Mouse (Mus musculus) forebrain, embryonic 10.5 days (tissue): ENCODE data around the gene A430078G23Rik. TPM values are rescaled to one million over a fixed set of nuclear protein-coding genes. Genes with fewer than 3 reads are reported as not detected.

Experiments used
- DNase-seq: peaks from one replicate; pipeline ENCODE4 v3.0.0-alpha.2; 2017; ENCODE audit warnings: low spot score; ENCODE audit errors: extremely low spot score
- H3K27ac ChIP-seq: fragments of 300-500 bp; sonication (generic); 2 replicates; pipeline ENCODE4 v1.5.1; 2016; ENCODE audit warnings: mild to moderate bottlenecking
- H3K27me3 ChIP-seq: fragments of 300-500 bp; sonication (generic); 2 replicates; pipeline ENCODE4 v1.6.1; 2016; ENCODE audit warnings: mild to moderate bottlenecking; ENCODE audit not compliant: poor library complexity, severe bottlenecking
- H3K36me3 ChIP-seq: fragments of 300-500 bp; sonication (generic); replicated peaks from 2 replicates; pipeline ENCODE4 v1.6.1; 2016; ENCODE audit warnings: mild to moderate bottlenecking, moderate library complexity
- H3K4me1 ChIP-seq: fragments of 300-500 bp; sonication (generic); 2 replicates; pipeline ENCODE4 v1.6.1; 2016
- H3K4me3 ChIP-seq: fragments of 300-500 bp; sonication (generic); 2 replicates; pipeline ENCODE4 v1.5.1; 2016; ENCODE audit warnings: mild to moderate bottlenecking, moderate library complexity
- H3K9me3 ChIP-seq: fragments of 300-500 bp; sonication (generic); 2 replicates; pipeline ENCODE4 v1.6.1; 2016; ENCODE audit warnings: mild to moderate bottlenecking, moderate library complexity
- WGBS: fragments of 180-500 bp; shearing (Covaris S2); methylation state at CpG from one replicate; pipeline ENCODE4 v1.1.7; 2016; 5-methylcytosine and 5-hydroxymethylcytosine counted together
- polyA plus RNA-seq: library from polyadenylated mRNA; unstranded; fragments of >200 nt; fragmentation: Nextera tagmentation; extraction: Ambion mirVana; gene quantifications from 2 replicates; pipeline ENCODE4 v1.2.1, GENCODE M21; 2016

A430078G23Rik gene
- polyA plus RNA-seq, 1 experiment from 2014 or later, result not detected

DNA sequence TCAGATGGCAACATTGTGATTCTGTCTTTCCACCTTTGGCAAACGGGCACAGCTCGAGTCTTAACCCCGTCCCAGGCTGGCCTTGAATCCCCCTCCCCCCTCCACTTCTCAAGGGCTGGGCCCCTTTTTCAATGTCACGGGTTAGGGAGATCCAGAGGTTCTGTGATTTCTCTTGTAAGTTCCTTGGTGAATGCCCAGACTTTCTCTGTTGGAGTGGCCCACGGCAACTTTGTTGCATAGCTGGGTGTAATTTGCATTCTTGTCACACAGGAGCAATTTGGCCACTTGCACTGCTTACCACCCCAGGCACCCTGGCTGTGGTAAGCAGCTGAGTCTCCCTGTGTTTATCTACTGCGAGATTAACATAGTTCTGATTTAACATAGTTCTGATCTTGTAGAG, 41.4 kb downstream of the A430078G23Rik start:
- Histone ChIP-seq H3K36me3 (peaks cover 20% of the 10 kb centered on the region), H3K9me3 (no peaks in the 10 kb centered on the region), H3K4me3 (peak overlapping the region; percentile 86), H3K27me3 (no peaks in the 10 kb centered on the region), H3K4me1 (peaks cover 32% of the 10 kb centered on the region), H3K27ac (no peak overlapping the region)
- no peak for DNase-seq
- WGBS, result 10% methylated on average over 6 of the region's 6 CpGs

DNA sequence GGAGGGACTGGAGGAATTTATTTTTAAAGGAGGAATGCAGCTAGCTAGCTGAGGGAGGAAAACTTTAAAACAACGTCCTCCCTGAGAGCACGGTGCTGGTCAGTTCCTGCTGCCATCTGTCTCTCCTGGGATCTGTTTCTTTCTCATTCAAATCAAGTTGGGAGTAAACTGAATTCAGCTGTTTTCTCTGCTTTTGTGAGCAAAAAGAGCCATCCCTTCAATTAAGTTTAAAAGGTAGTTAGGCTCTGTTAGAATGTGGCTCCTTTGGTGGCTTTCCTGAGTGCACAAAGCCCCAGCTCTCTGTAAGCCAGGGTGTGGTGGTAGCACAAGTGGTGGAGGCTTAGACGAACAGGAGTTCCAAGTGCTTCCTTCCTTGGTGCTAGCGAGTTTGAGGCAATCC, 42.0 kb downstream of the A430078G23Rik start:
- Histone ChIP-seq H3K27me3 (no peaks in the 10 kb centered on the region), H3K4me1 (peaks cover 32% of the 10 kb centered on the region), H3K4me3 (peak overlapping the region; percentile 86; the same call in 1 of the 2 replicates), H3K36me3 (peaks cover 24% of the 10 kb centered on the region), H3K9me3 (no peaks in the 10 kb centered on the region), H3K27ac (peak overlapping the region; percentile 22)
- DNase-seq, result no peak
- 10% methylated on average over 4 of the region's 4 CpGs for WGBS

- Histone ChIP-seq H3K4me1 (peaks cover 31% of the 10 kb centered on the region), H3K9me3 (no peaks in the 10 kb centered on the region), H3K4me3 (no peak overlapping the region), H3K36me3 (peaks cover 44% of the 10 kb centered on the region), H3K27me3 (no peaks in the 10 kb centered on the region), H3K27ac (no peak overlapping the region)
- no peak for DNase-seq
- 90% methylated on average over 3 of the region's 3 CpGs for WGBS
These were observed 44.4 kb downstream of the A430078G23Rik start for GRCm38 (mm10) chr8:3397597-3397996.

GRCm38 (mm10) chr8:3400509-3400908, 47.3 kb downstream of the A430078G23Rik start:
- Histone ChIP-seq H3K4me3 (no peak overlapping the region), H3K4me1 (peaks cover 6% of the 10 kb centered on the region), H3K36me3 (peaks cover 47% of the 10 kb centered on the region), H3K9me3 (no peaks in the 10 kb centered on the region), H3K27me3 (no peaks in the 10 kb centered on the region), H3K27ac (no peak overlapping the region)
- no peak for DNase-seq
- 33% methylated on average over 2 of the region's 2 CpGs for WGBS

DNA sequence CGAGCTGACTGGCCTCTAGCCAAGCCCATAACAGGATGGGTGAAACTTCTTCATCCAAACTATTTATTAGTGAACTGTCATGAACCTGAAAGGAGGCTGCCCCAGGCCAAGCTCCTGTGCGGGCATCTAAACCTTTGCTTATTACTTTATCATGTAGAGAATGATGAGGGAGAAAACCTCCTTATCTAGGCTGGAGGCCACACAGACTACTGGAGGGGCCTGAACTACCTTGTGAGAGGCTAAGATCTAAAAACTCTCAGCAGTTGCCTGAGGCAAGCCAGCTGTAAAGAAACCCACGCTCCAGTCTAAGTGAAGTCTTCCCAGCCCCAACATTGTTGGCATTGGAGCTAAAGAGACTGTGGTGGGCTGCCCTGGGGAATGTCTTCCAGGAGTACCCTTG, 54.2 kb downstream of the A430078G23Rik start:
- no peak overlapping the region for H3K27ac ChIP-seq
- 0 out of 2 replicates have a peak, but pooled peaks cover 4% of the 10 kb centered on the region for H3K4me1 ChIP-seq
- WGBS, result 97% methylated on average over 3 of the region's 3 CpGs
- H3K4me3 ChIP-seq, result no peak overlapping the region
- H3K36me3 ChIP-seq, result peaks cover 15% of the 10 kb centered on the region
- H3K27me3 ChIP-seq, result no peaks in the 10 kb centered on the region
- DNase-seq, result no peak
- H3K9me3 ChIP-seq, result no peaks in the 10 kb centered on the region

DNA sequence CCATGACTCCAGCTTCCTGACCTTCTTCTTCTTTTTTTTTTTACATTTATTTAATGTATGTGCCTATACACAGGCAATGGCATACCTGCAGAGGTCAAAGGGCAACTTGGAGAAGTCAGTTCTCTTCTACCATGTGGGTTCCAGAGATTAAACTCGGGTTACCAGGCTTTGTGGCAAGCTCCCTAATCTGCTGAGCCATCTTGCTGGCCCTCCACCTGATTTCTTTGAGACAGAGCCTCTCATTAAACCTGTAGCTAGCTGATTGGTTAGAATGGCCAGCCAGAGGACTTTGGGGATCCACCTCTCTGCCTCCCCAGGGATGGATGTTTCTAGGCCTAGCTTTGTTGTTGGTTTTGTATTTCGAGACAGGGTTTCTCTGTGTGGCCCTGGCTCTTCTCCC, 57.9 kb downstream of the A430078G23Rik start:
- Histone ChIP-seq H3K27me3 (no peaks in the 10 kb centered on the region), H3K9me3 (no peaks in the 10 kb centered on the region), H3K4me3 (no peak overlapping the region), H3K36me3 (peaks cover 10% of the 10 kb centered on the region), H3K4me1 (peaks cover 29% of the 10 kb centered on the region), H3K27ac (no peak overlapping the region)
- no peak for DNase-seq
- 79% methylated on average over 2 of the region's 2 CpGs for WGBS

DNA sequence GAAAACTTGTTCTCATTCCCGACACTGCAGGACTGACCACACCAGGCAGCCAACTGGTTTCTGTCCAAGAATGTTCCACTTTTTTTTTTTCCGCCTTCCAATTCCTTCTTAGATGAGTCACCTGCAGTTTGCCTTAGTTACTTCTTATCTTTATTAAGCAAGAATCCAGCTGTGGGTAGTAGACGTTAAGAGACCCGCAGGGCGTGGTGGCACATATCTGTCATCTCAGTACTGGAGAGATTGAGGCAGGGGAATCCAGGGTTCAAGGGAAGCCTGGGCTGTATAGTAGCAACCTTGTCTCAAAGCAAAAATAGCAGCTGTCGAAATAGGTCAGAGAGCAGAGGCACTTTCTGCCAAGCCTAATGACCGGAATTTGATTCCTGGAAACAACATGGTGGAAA, 58.7 kb downstream of the A430078G23Rik start:
- Histone ChIP-seq H3K36me3 (peaks cover 4% of the 10 kb centered on the region; the same call in 1 of the 2 replicates), H3K9me3 (no peaks in the 10 kb centered on the region), H3K27me3 (no peaks in the 10 kb centered on the region), H3K27ac (no peak overlapping the region), H3K4me3 (no peak overlapping the region), H3K4me1 (peaks cover 38% of the 10 kb centered on the region)
- no peak for DNase-seq
- WGBS, result 89% methylated on average over 7 of the region's 7 CpGs

DNA sequence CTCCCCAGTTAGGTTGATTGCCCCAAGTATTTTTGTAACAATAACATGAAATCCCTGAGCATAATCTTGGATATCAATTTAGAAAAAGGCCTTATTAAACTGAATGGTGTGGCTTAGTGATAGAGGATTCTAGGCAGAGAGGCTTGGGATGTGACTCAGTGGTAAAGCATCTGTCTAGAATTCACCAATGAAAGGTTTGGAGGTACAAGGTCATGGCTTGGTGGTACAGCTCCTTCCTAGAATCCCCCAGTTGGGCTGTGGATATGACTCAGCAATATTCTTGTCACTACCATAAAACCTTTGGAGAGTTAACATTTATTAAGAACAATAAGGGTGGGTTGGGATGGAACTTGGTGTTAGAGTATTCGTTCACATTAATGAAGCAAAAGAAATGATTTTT, 59.6 kb downstream of the A430078G23Rik start:
- DNase-seq, result no peak
- Histone ChIP-seq H3K27ac (no peak overlapping the region), H3K27me3 (no peaks in the 10 kb centered on the region), H3K36me3 (peaks cover 4% of the 10 kb centered on the region; the same call in 1 of the 2 replicates), H3K4me3 (no peak overlapping the region), H3K4me1 (peaks cover 47% of the 10 kb centered on the region), H3K9me3 (no peaks in the 10 kb centered on the region)
- WGBS, result 89% methylated on average over 1 of the region's 1 CpGs

DNA sequence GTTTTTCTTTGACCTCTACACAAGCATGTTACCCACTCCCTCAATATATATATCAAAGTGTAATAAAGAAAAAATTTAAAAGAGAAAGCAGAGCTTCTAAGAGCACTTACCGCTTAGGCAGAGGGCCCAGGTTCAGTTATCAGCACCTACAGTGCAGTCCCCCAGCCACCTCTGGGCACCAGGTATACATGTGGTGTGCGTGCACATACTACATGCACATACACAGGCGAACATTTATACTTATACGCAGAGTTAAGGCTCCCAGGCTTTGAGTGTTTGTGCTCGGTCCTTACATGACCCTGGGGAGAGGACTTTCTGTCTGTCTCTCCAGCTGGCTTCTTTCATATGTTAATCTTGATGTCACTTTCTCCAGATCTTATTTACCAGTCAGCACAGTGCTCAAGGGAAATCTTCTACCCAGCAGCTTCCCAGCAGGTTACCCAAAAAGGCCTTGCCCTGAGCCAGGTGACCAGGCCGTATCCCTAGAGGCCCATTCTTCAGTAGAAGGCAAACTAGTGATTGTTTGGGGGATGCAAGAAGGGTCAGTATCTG, 61.5 kb downstream of the A430078G23Rik start:
- no peaks in the 10 kb centered on the region for H3K9me3 ChIP-seq
- no peak overlapping the region for H3K4me3 ChIP-seq
- no peaks in the 10 kb centered on the region for H3K27me3 ChIP-seq
- no peak overlapping the region for H3K27ac ChIP-seq
- no peak for DNase-seq
- H3K36me3 ChIP-seq, result peaks cover 4% of the 10 kb centered on the region; the same call in 1 of the 2 replicates
- WGBS, result 49% methylated on average over 6 of the region's 6 CpGs
- peaks cover 52% of the 10 kb centered on the region for H3K4me1 ChIP-seq

- H3K27ac ChIP-seq, result no peak overlapping the region
These were observed 62.0 kb downstream of the A430078G23Rik start for GRCm38 (mm10) chr8:3415259-3415658.

GRCm38 (mm10) chr8:3415661-3416060, 62.4 kb downstream of the A430078G23Rik start:
- H3K36me3 ChIP-seq, result no peaks in the 10 kb centered on the region
- 92% methylated on average over 6 of the region's 6 CpGs for WGBS
- H3K27me3 ChIP-seq, result no peaks in the 10 kb centered on the region
- H3K27ac ChIP-seq, result no peak overlapping the region
- H3K4me3 ChIP-seq, result no peak overlapping the region
- no peaks in the 10 kb centered on the region for H3K9me3 ChIP-seq
- H3K4me1 ChIP-seq, result peaks cover 52% of the 10 kb centered on the region
- no peak for DNase-seq

More at GRCm38 (mm10) chr8:3415259-3415658, 62.0 kb downstream of the A430078G23Rik start:
- no peak for DNase-seq
- Histone ChIP-seq H3K4me3 (no peak overlapping the region), H3K4me1 (peaks cover 52% of the 10 kb centered on the region), H3K9me3 (no peaks in the 10 kb centered on the region), H3K27me3 (no peaks in the 10 kb centered on the region), H3K36me3 (peaks cover 3% of the 10 kb centered on the region; the same call in 1 of the 2 replicates)
- WGBS, result 64% methylated on average over 4 of the region's 4 CpGs

DNA sequence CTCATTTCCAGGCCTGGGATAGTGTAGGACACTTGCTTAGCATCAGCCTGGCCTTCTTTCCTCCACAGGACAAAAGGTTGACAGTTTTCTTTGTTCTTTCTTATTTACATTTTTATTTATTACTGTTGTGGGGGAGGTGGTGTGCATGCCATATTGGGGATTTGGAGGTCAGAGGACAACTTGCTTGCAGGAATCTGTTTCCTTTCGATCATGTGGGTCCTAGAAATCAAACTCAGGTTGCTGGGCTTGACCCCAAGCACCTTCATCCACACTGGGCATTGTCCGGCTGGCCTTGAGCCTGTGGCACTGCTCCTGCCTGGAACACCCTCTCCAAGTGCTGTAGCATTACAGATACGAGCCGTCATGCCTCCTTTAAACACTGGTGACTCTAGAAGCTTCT, 63.6 kb downstream of the A430078G23Rik start:
- H3K9me3 ChIP-seq, result no peaks in the 10 kb centered on the region
- no peaks in the 10 kb centered on the region for H3K36me3 ChIP-seq
- no peak for DNase-seq
- H3K27ac ChIP-seq, result peak overlapping the region; percentile 76
- peak overlapping the region; percentile 8; the same call in 1 of the 2 replicates for H3K4me3 ChIP-seq
- H3K27me3 ChIP-seq, result no peaks in the 10 kb centered on the region
- WGBS, result 39% methylated on average over 4 of the region's 4 CpGs
- peaks cover 52% of the 10 kb centered on the region for H3K4me1 ChIP-seq

- WGBS, result 3% methylated on average over 8 of the region's 8 CpGs
- H3K27ac ChIP-seq, result peak overlapping the region; percentile 76
- no peaks in the 10 kb centered on the region for H3K27me3 ChIP-seq
- H3K4me3 ChIP-seq, result peak overlapping the region; percentile 8
- H3K4me1 ChIP-seq, result peaks cover 52% of the 10 kb centered on the region
- no peaks in the 10 kb centered on the region for H3K36me3 ChIP-seq
- H3K9me3 ChIP-seq, result no peaks in the 10 kb centered on the region
- DNase-seq, result peak; percentile 56
These were observed 64.2 kb downstream of the A430078G23Rik start for GRCm38 (mm10) chr8:3417455-3417854.
